ENCODE assay signal across 8 mouse cellular contexts in genomic region chr10:121289970-121290681, GRCm38 (mm10).
DNase-seq lines count a peak whose midpoint lies in the region; ATAC-seq and TF ChIP-seq lines count a peak whose summit lies in the region.

No protein-coding gene starts in this region.

- TF ChIP-seq CTCF in heart, postnatal 0 days (IDR thresholded peaks at IDR 0.05; ENCODE audit: low read depth) = peak; percentile 54
- peak; percentile 49 for TF ChIP-seq CTCF in cortical plate, adult 2 months (IDR thresholded peaks at IDR 0.05; ENCODE audit: extremely low read depth, insufficient read depth, low read length)

- ATAC-seq in heart, postnatal 0 days (ENCODE audit: insufficient read depth, low read depth) = no peak
- ATAC-seq in megakaryocyte progenitor cell, adult 5-6 weeks (replicated peaks; ENCODE audit: poor library complexity) = peak; percentile 92

- 47% methylated on average over 2 of the region's 4 CpGs for WGBS in heart, postnatal 0 days

- intact Hi-C loops in heart, postnatal 36 days (cut with DNase I) = loop anchor here (5.0 kb wide), 1 partner anchor 42 kb away; no protein-coding TSS in a partner anchor
- intact Hi-C loops in left cerebral cortex, postnatal 10 days (cut with DNase I) = no loop called here

- no peaks in the 10 kb centered on the region for H3K27me3 ChIP-seq in heart, postnatal 0 days (ENCODE audit: control insufficient read depth, insufficient read depth, low read length)

- no peak for DNase-seq in heart, postnatal 0 days (ENCODE audit: low spot score)
- no peak for DNase-seq in heart, postnatal 36 days
- DNase-seq in CD4-positive, CD25-positive, alpha-beta regulatory T cell, adult 2 months (ENCODE audit: low read depth, low spot score) = peak; percentile 78
- no peak for DNase-seq in left cerebral cortex, postnatal 10 days (ENCODE audit: extremely low spot score in 1 of 2, low spot score in 2 of 2)
- DNase-seq in ovary, postnatal 36 days (ENCODE audit: low spot score) = no peak
- DNase-seq in layer of hippocampus, postnatal 25 days (ENCODE audit: extremely low spot score in 1 of 2, low spot score in 1 of 2) = no peak

- H3K4me2 ChIP-seq in heart, postnatal 0 days (ENCODE audit: low read depth, low read length) = no peak overlapping the region

- no peak overlapping the region for H3K4me3 ChIP-seq in heart, postnatal 0 days (ENCODE audit: low read depth, low read length)
- no peak overlapping the region for H3K4me3 ChIP-seq in cortical plate, adult 2 months (ENCODE audit: insufficient read depth, low read length)

- TF ChIP-seq POLR2A in cortical plate, adult 2 months (IDR thresholded peaks at IDR 0.05; ENCODE audit: extremely low read depth, insufficient read depth, low read length) = no peak

- no peak overlapping the region for H3K9ac ChIP-seq in heart, postnatal 0 days (replicated peaks; ENCODE audit: low read depth, low read length)

- no peak for TF ChIP-seq EP300 in heart, postnatal 0 days (IDR thresholded peaks at IDR 0.05; ENCODE audit: low read depth)

- H3K36me3 ChIP-seq in heart, postnatal 0 days (replicated peaks; ENCODE audit: control insufficient read depth, insufficient read depth, low read length) = no peaks in the 10 kb centered on the region

- H3K27ac ChIP-seq in heart, postnatal 0 days (ENCODE audit: low read depth) = no peak overlapping the region
- 0 out of 2 replicates have a peak overlapping the region, but pooled peaks have one; percentile 4 for H3K27ac ChIP-seq in cortical plate, adult 2 months (ENCODE audit: insufficient read depth, low read length)

- H3K4me1 ChIP-seq in heart, postnatal 0 days (ENCODE audit: control insufficient read depth, insufficient read depth) = peaks cover 5% of the 10 kb centered on the region; the same call in 1 of the 2 replicates
- H3K4me1 ChIP-seq in cortical plate, adult 2 months (ENCODE audit: control insufficient read depth, insufficient read depth, low read length) = peaks cover 14% of the 10 kb centered on the region

- no peaks in the 10 kb centered on the region for H3K9me3 ChIP-seq in heart, postnatal 0 days (replicated peaks; ENCODE audit: control insufficient read depth, low read length)
